Mouse (Mus musculus): ENCODE measurements around the gene Agpat2.

GRCm38 (mm10) chr2:26574862-26575261 lies 29.4 kb downstream of the Agpat2 start:
- TF ChIP-seq POLR2A (IDR thresholded peaks at IDR 0.05; ENCODE audit: low read depth, low read length) (no peak), CTCF (IDR thresholded peaks at IDR 0.05; ENCODE audit: extremely low read depth, insufficient read length, insufficient replicate concordance, low read depth, low read length) (no peak)
